Mouse (Mus musculus): ENCODE data around the gene Ccdc169. TPM values are rescaled to one million over a fixed set of nuclear protein-coding genes. Genes with fewer than 3 reads are reported as not detected.

Ccdc169 gene
- polyA plus RNA-seq (2015; fragmentation: Nextera tagmentation; extraction: Ambion mirVana): 0.10 TPM in 1 of 2 replicates, not detected in the other

GRCm38 (mm10) chr3:55137039-55137438 lies at the start of gene Ccdc169:
TSS of gene Ccdc169 (plus strand) at chr3:55137339.
- ATAC-seq (replicated peaks; ENCODE audit: insufficient number of reproducible peaks, insufficient read depth, low FRiP score, low read depth): no peak
- Histone ChIP-seq H3K36me3 (peaks cover 30% of the 10 kb centered on the region), H3K27me3 (no peaks in the 10 kb centered on the region), H3K27ac (no peak within 1 kb of the TSS), H3K9me3 (replicated peaks) (no peaks in the 10 kb centered on the region), H3K9ac (no peak within 1 kb of the TSS), H3K4me2 (no peak within 1 kb of the TSS), H3K4me3 (no peak within 1 kb of the TSS), H3K4me1 (replicated peaks) (no peaks in the 10 kb centered on the region)

DNA sequence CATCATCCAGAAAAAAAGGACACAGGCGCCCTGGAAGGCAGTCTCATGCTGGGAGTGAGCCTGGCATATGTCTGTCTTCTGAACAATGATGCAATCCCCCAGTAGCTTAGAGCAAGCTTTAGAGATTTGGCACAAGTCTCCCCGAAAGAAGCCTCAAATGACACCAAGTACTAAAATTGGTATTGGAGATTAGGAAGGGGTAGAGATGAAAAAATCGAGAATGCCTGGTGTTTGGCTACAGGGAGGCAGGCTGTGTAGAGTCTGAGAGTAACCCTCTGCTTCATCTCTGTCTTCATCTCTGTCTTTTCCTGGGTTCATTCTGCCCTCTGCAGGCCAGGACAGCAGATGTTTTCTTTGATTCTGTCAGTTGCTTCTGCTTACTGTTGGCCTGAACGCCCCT lies 49.8 kb upstream of the Ccdc169 start:
- Histone ChIP-seq H3K27ac (no peak overlapping the region), H3K9me3 (replicated peaks) (no peaks in the 10 kb centered on the region), H3K36me3 (no peaks in the 10 kb centered on the region), H3K4me2 (no peak overlapping the region), H3K27me3 (no peaks in the 10 kb centered on the region), H3K4me1 (replicated peaks) (peaks cover 5% of the 10 kb centered on the region; the same call in 1 of the 2 replicates), H3K4me3 (no peak overlapping the region), H3K9ac (no peak overlapping the region)
- ATAC-seq (replicated peaks; ENCODE audit: insufficient number of reproducible peaks, insufficient read depth, low FRiP score, low read depth): no peak
- 50% methylated on average over 4 of the region's 4 CpGs for WGBS

- WGBS: 63% methylated on average over 4 of the region's 4 CpGs
- H3K36me3 ChIP-seq: no peaks in the 10 kb centered on the region
- no peak overlapping the region for H3K9ac ChIP-seq
- no peak overlapping the region for H3K27ac ChIP-seq
- H3K4me2 ChIP-seq: no peak overlapping the region
- H3K9me3 ChIP-seq (replicated peaks): no peaks in the 10 kb centered on the region
- H3K27me3 ChIP-seq: no peaks in the 10 kb centered on the region
- ATAC-seq (replicated peaks; ENCODE audit: insufficient number of reproducible peaks, insufficient read depth, low FRiP score, low read depth): no peak
- peaks cover 5% of the 10 kb centered on the region; the same call in 1 of the 2 replicates for H3K4me1 ChIP-seq (replicated peaks)
- H3K4me3 ChIP-seq: no peak overlapping the region
Observed at GRCm38 (mm10) chr3:55088359-55088758, 48.8 kb upstream of the Ccdc169 start.

- Histone ChIP-seq H3K9ac (no peak overlapping the region), H3K27me3 (no peaks in the 10 kb centered on the region), H3K4me2 (no peak overlapping the region), H3K4me1 (replicated peaks) (peaks cover 5% of the 10 kb centered on the region; the same call in 1 of the 2 replicates), H3K27ac (no peak overlapping the region), H3K9me3 (replicated peaks) (no peaks in the 10 kb centered on the region), H3K4me3 (no peak overlapping the region), H3K36me3 (no peaks in the 10 kb centered on the region)
- no peak for ATAC-seq (replicated peaks; ENCODE audit: insufficient number of reproducible peaks, insufficient read depth, low FRiP score, low read depth)
- 67% methylated on average over 3 of the region's 3 CpGs for WGBS
Observed at GRCm38 (mm10) chr3:55088843-55089242, 48.3 kb upstream of the Ccdc169 start.

- no peaks in the 10 kb centered on the region for H3K36me3 ChIP-seq
- H3K4me3 ChIP-seq: no peak overlapping the region
- H3K27me3 ChIP-seq: no peaks in the 10 kb centered on the region
- H3K9me3 ChIP-seq (replicated peaks): no peaks in the 10 kb centered on the region
- no peak overlapping the region for H3K27ac ChIP-seq
- ATAC-seq (replicated peaks; ENCODE audit: insufficient number of reproducible peaks, insufficient read depth, low FRiP score, low read depth): no peak
- WGBS: 51% methylated on average over 4 of the region's 4 CpGs
- peaks cover 5% of the 10 kb centered on the region; the same call in 1 of the 2 replicates for H3K4me1 ChIP-seq (replicated peaks)
- H3K9ac ChIP-seq: no peak overlapping the region
- H3K4me2 ChIP-seq: no peak overlapping the region
Observed at GRCm38 (mm10) chr3:55089291-55089690, 47.8 kb upstream of the Ccdc169 start.

GRCm38 (mm10) chr3:55093161-55093560 lies 44.0 kb upstream of the Ccdc169 start:
- no peak overlapping the region for H3K27ac ChIP-seq
- H3K9ac ChIP-seq: no peak overlapping the region
- no peak overlapping the region for H3K4me3 ChIP-seq
- no peaks in the 10 kb centered on the region for H3K36me3 ChIP-seq
- H3K4me1 ChIP-seq (replicated peaks): peaks cover 18% of the 10 kb centered on the region
- no peak overlapping the region for H3K4me2 ChIP-seq
- no peaks in the 10 kb centered on the region for H3K27me3 ChIP-seq
- WGBS: 71% methylated on average over 1 of the region's 1 CpGs
- no peaks in the 10 kb centered on the region for H3K9me3 ChIP-seq (replicated peaks)
- no peak for ATAC-seq (replicated peaks; ENCODE audit: insufficient number of reproducible peaks, insufficient read depth, low FRiP score, low read depth)

- H3K4me2 ChIP-seq: 0 out of 2 replicates have a peak overlapping the region, but pooled peaks have one; percentile 23
- H3K4me3 ChIP-seq: no peak overlapping the region
- H3K9ac ChIP-seq: no peak overlapping the region
- H3K27ac ChIP-seq: peak overlapping the region; percentile 61
- H3K9me3 ChIP-seq (replicated peaks): no peaks in the 10 kb centered on the region
- no peaks in the 10 kb centered on the region for H3K36me3 ChIP-seq
- no peaks in the 10 kb centered on the region for H3K27me3 ChIP-seq
- no peak for ATAC-seq (replicated peaks; ENCODE audit: insufficient number of reproducible peaks, insufficient read depth, low FRiP score, low read depth)
- 35% methylated on average over 8 of the region's 8 CpGs for WGBS
- H3K4me1 ChIP-seq (replicated peaks): peaks cover 14% of the 10 kb centered on the region
Observed at GRCm38 (mm10) chr3:55095968-55096654, 41.0 kb upstream of the Ccdc169 start.

GRCm38 (mm10) chr3:55096655-55097005 lies 40.5 kb upstream of the Ccdc169 start:
- Histone ChIP-seq H3K27me3 (no peaks in the 10 kb centered on the region), H3K27ac (peak overlapping the region; percentile 61), H3K9ac (no peak overlapping the region), H3K36me3 (no peaks in the 10 kb centered on the region), H3K4me3 (no peak overlapping the region), H3K4me2 (no peak overlapping the region), H3K9me3 (replicated peaks) (no peaks in the 10 kb centered on the region), H3K4me1 (replicated peaks) (peaks cover 14% of the 10 kb centered on the region)
- 52% methylated on average over 2 of the region's 2 CpGs for WGBS
- no peak for ATAC-seq (replicated peaks; ENCODE audit: insufficient number of reproducible peaks, insufficient read depth, low FRiP score, low read depth)

- Histone ChIP-seq H3K4me2 (no peak overlapping the region), H3K36me3 (no peaks in the 10 kb centered on the region), H3K27ac (no peak overlapping the region), H3K9me3 (replicated peaks) (no peaks in the 10 kb centered on the region), H3K27me3 (no peaks in the 10 kb centered on the region), H3K4me1 (replicated peaks) (peaks cover 14% of the 10 kb centered on the region), H3K4me3 (no peak overlapping the region), H3K9ac (no peak overlapping the region)
- no peak for ATAC-seq (replicated peaks; ENCODE audit: insufficient number of reproducible peaks, insufficient read depth, low FRiP score, low read depth)
- WGBS: 87% methylated on average over 2 of the region's 2 CpGs
Observed at GRCm38 (mm10) chr3:55097186-55097585, 40.0 kb upstream of the Ccdc169 start.

DNA sequence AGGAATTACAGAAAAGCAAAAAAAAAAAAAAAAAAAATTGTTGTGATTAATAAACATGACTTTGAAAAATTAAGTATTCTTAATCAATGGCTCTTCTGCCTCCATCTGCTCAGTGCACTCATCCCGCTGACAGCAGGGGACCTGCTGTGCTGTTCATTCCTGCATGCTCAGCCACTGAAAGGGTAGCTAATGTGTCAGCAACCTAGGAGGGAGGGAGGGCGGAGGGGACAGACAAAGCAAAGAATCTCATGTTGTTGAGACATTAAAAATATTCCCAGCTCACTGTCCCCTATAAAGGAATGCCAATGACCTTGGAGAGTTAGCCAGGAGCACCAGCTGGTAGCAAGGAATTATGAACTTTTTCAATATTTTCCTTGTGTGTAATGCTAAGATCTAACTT lies 39.1 kb upstream of the Ccdc169 start:
- WGBS: 58% methylated on average over 2 of the region's 2 CpGs
- Histone ChIP-seq H3K4me3 (no peak overlapping the region), H3K36me3 (no peaks in the 10 kb centered on the region), H3K27me3 (no peaks in the 10 kb centered on the region), H3K4me2 (no peak overlapping the region), H3K9me3 (replicated peaks) (no peaks in the 10 kb centered on the region), H3K4me1 (replicated peaks) (peaks cover 14% of the 10 kb centered on the region), H3K27ac (no peak overlapping the region), H3K9ac (no peak overlapping the region)
- no peak for ATAC-seq (replicated peaks; ENCODE audit: insufficient number of reproducible peaks, insufficient read depth, low FRiP score, low read depth)

GRCm38 (mm10) chr3:55098990-55099389 lies 38.1 kb upstream of the Ccdc169 start:
- Histone ChIP-seq H3K27ac (no peak overlapping the region), H3K4me2 (no peak overlapping the region), H3K9ac (no peak overlapping the region), H3K9me3 (replicated peaks) (no peaks in the 10 kb centered on the region), H3K27me3 (no peaks in the 10 kb centered on the region), H3K4me3 (no peak overlapping the region), H3K4me1 (replicated peaks) (peaks cover 14% of the 10 kb centered on the region), H3K36me3 (no peaks in the 10 kb centered on the region)
- no peak for ATAC-seq (replicated peaks; ENCODE audit: insufficient number of reproducible peaks, insufficient read depth, low FRiP score, low read depth)
- 72% methylated on average over 11 of the region's 11 CpGs for WGBS

GRCm38 (mm10) chr3:55101092-55101491 lies 36.0 kb upstream of the Ccdc169 start:
- Histone ChIP-seq H3K4me1 (replicated peaks) (peaks cover 20% of the 10 kb centered on the region), H3K4me2 (no peak overlapping the region), H3K27ac (no peak overlapping the region), H3K9me3 (replicated peaks) (no peaks in the 10 kb centered on the region), H3K4me3 (no peak overlapping the region), H3K36me3 (no peaks in the 10 kb centered on the region), H3K9ac (no peak overlapping the region), H3K27me3 (no peaks in the 10 kb centered on the region)
- no peak for ATAC-seq (replicated peaks; ENCODE audit: insufficient number of reproducible peaks, insufficient read depth, low FRiP score, low read depth)
